Mouse (Mus musculus): ENCODE data around the gene Mylk. TPM values are rescaled to one million over a fixed set of nuclear protein-coding genes. Genes with fewer than 3 reads are reported as not detected.
"Not testable (repeated sequence)": the region's sequence is repeated elsewhere in the genome, so short reads cannot be mapped to it uniquely, and the experiment has no call there.

The Mylk gene
- polyA plus RNA-seq, 1 experiment from 2014 or later, result 3.9 TPM

- H3K27me3 ChIP-seq (ENCODE audit: control insufficient read depth, insufficient read depth, low read length); H3K9ac ChIP-seq (ENCODE audit: low read length); DNase-seq (ENCODE audit: low spot score); ATAC-seq (ENCODE audit: insufficient read depth, low FRiP score, low TSS enrichment); H3K9me3 ChIP-seq (ENCODE audit: control insufficient read depth, low read length); H3K4me1 ChIP-seq (ENCODE audit: control insufficient read depth, insufficient read depth, low read length); H3K4me3 ChIP-seq (ENCODE audit: low read depth, low read length); H3K4me2 ChIP-seq (ENCODE audit: low read depth); H3K27ac ChIP-seq (ENCODE audit: low read depth, low read length); H3K36me3 ChIP-seq (ENCODE audit: control insufficient read depth, insufficient read depth, low read length): not testable (repeated sequence)
Measured at GRCm38 (mm10) chr16:34813161-34813560, 68.2 kb downstream of the Mylk start.

GRCm38 (mm10) chr16:34813570-34813969, 68.6 kb downstream of the Mylk start:
- Histone ChIP-seq H3K9me3 (ENCODE audit: control insufficient read depth, low read length) (no peaks in the 10 kb centered on the region), H3K9ac (ENCODE audit: low read length) (no peak overlapping the region), H3K4me1 (ENCODE audit: control insufficient read depth, insufficient read depth, low read length) (no peaks in the 10 kb centered on the region; the same call in 1 of the 2 replicates), H3K4me2 (ENCODE audit: low read depth) (no peak overlapping the region), H3K36me3 (ENCODE audit: control insufficient read depth, insufficient read depth, low read length) (no peaks in the 10 kb centered on the region), H3K27ac (ENCODE audit: low read depth, low read length) (no peak overlapping the region), H3K4me3 (ENCODE audit: low read depth, low read length) (no peak overlapping the region), H3K27me3 (ENCODE audit: control insufficient read depth, insufficient read depth, low read length) (no peaks in the 10 kb centered on the region)
- 85% methylated on average over 3 of the region's 3 CpGs for WGBS
- ATAC-seq (ENCODE audit: insufficient read depth, low FRiP score, low TSS enrichment), result no peak
- no peak for DNase-seq (ENCODE audit: low spot score)

DNA sequence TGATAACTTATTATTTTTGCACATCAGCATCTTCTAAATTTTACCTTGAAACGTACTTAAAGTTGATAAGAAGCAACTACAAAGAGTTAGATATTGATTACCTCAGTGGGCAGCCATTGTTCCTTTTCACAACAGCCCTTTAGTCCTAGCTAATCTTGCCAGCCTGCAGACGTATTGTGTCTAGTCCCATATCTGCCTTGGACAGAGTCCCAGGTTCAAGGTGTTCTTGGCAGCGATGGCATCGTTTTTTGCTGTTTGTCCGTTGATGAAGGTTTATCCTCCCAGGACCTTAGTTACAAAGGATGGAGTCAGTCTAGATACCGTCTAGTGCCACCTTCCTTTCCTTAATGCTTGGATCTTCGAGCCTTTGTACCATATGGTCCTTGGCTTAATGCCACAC, 69.6 kb downstream of the Mylk start:
- H3K27me3 ChIP-seq (ENCODE audit: control insufficient read depth, insufficient read depth, low read length), result no peaks in the 10 kb centered on the region
- no peak overlapping the region for H3K4me3 ChIP-seq (ENCODE audit: low read depth, low read length)
- H3K4me2 ChIP-seq (ENCODE audit: low read depth), result no peak overlapping the region
- no peak overlapping the region for H3K27ac ChIP-seq (ENCODE audit: low read depth, low read length)
- H3K9me3 ChIP-seq (ENCODE audit: control insufficient read depth, low read length), result no peaks in the 10 kb centered on the region
- no peak overlapping the region for H3K9ac ChIP-seq (ENCODE audit: low read length)
- H3K36me3 ChIP-seq (ENCODE audit: control insufficient read depth, insufficient read depth, low read length), result no peaks in the 10 kb centered on the region
- DNase-seq (ENCODE audit: low spot score) (no peak), ATAC-seq (ENCODE audit: insufficient read depth, low FRiP score, low TSS enrichment) (no peak)
- 91% methylated on average over 7 of the region's 7 CpGs for WGBS
- no peaks in the 10 kb centered on the region for H3K4me1 ChIP-seq (ENCODE audit: control insufficient read depth, insufficient read depth, low read length)

DNA sequence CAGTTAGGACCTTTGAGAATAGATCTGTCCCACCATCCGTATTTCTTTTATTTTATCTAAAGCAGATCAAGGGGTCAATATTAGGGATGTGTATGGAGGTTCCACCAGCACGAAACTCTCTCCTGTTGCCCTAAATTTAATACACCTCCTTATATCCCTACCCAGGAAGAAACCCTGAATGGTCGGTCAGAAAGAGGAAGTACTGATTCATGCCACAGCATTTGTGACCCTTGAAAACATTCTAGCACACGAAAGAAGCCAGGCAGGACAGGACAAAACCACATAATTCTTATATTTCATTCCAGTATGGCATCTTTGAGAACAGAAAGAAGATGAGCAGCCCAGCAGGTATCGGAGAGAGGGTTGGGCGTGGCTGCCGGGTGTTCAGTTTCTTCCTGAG, 71.5 kb downstream of the Mylk start:
- Histone ChIP-seq H3K9ac (ENCODE audit: low read length) (no peak overlapping the region), H3K27ac (ENCODE audit: low read depth, low read length) (no peak overlapping the region), H3K27me3 (ENCODE audit: control insufficient read depth, insufficient read depth, low read length) (no peaks in the 10 kb centered on the region), H3K4me3 (ENCODE audit: low read depth, low read length) (no peak overlapping the region), H3K4me1 (ENCODE audit: control insufficient read depth, insufficient read depth, low read length) (no peaks in the 10 kb centered on the region), H3K9me3 (ENCODE audit: control insufficient read depth, low read length) (no peaks in the 10 kb centered on the region), H3K4me2 (ENCODE audit: low read depth) (no peak overlapping the region), H3K36me3 (ENCODE audit: control insufficient read depth, insufficient read depth, low read length) (no peaks in the 10 kb centered on the region)
- DNase-seq (ENCODE audit: low spot score), result no peak
- ATAC-seq (ENCODE audit: insufficient read depth, low FRiP score, low TSS enrichment), result no peak
- WGBS, result 92% methylated on average over 7 of the region's 7 CpGs

DNA sequence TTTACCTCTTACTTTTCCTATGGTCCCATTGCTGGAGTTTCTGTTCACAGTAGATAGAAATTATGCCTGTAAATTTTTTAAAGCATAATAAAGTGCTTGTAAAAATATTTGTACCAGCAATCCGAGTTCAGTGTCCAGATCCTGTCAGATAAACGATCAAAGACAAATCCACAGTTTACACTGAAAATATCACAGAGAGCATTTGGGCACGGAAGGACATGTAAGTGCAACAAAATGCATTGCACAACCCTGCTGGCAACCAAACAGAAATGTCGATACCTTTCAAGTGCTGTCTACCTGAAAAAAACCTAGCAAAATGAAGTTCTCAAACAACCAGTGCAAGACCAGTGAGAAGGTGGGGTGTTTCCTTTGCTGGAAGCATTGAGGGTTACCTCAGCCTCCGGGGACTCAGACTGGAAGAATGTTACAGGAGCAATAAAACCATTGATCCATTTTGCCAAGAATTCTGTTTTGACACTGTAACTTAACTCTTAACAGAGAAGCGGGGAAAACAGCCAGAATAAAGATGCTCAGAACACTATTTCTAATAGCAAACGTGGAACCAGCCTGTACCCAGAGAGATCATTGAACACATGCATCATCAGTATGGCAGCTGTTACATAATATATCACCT, 80.2 kb downstream of the Mylk start:
- H3K27ac ChIP-seq (ENCODE audit: low read depth, low read length), result no peak overlapping the region
- H3K36me3 ChIP-seq (ENCODE audit: control insufficient read depth, insufficient read depth, low read length), result no peaks in the 10 kb centered on the region
- H3K4me1 ChIP-seq (ENCODE audit: control insufficient read depth, insufficient read depth, low read length), result no peaks in the 10 kb centered on the region
- no peak overlapping the region for H3K4me2 ChIP-seq (ENCODE audit: low read depth)
- ATAC-seq (ENCODE audit: insufficient read depth, low FRiP score, low TSS enrichment) (no peak), DNase-seq (ENCODE audit: low spot score) (no peak)
- H3K27me3 ChIP-seq (ENCODE audit: control insufficient read depth, insufficient read depth, low read length), result no peaks in the 10 kb centered on the region
- WGBS, result 74% methylated on average over 7 of the region's 7 CpGs
- H3K9ac ChIP-seq (ENCODE audit: low read length), result no peak overlapping the region
- H3K9me3 ChIP-seq (ENCODE audit: control insufficient read depth, low read length), result no peaks in the 10 kb centered on the region
- no peak overlapping the region for H3K4me3 ChIP-seq (ENCODE audit: low read depth, low read length)

DNA sequence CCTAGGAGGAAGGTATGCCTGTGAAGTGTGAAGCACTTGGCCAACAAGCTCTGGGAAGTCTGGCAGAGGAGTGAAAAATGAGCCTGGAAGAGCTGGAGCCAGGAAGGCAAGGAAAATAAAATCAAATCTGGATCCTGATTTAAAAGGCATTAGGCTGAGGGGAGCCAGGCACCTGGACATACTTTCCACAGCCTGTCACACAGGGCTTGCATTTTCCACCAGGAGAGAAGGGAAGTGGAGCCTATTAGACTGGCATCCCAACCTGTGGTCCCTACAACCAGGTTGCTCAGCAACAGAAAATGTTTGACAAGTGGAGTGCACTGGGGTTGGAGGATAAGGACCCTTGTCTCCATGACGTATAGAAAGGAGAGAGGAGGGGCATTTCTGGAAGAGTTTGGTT, 89.5 kb downstream of the Mylk start:
- Histone ChIP-seq H3K9me3 (ENCODE audit: control insufficient read depth, low read length) (no peaks in the 10 kb centered on the region), H3K4me3 (ENCODE audit: low read depth, low read length) (no peak overlapping the region), H3K4me1 (ENCODE audit: control insufficient read depth, insufficient read depth, low read length) (no peaks in the 10 kb centered on the region), H3K36me3 (ENCODE audit: control insufficient read depth, insufficient read depth, low read length) (no peaks in the 10 kb centered on the region), H3K27ac (ENCODE audit: low read depth, low read length) (no peak overlapping the region), H3K27me3 (ENCODE audit: control insufficient read depth, insufficient read depth, low read length) (no peaks in the 10 kb centered on the region), H3K4me2 (ENCODE audit: low read depth) (no peak overlapping the region), H3K9ac (ENCODE audit: low read length) (no peak overlapping the region)
- WGBS, result 59% methylated on average over 1 of the region's 1 CpGs
- DNase-seq (ENCODE audit: low spot score), result no peak
- no peak for ATAC-seq (ENCODE audit: insufficient read depth, low FRiP score, low TSS enrichment)

- no peak for ATAC-seq (ENCODE audit: insufficient read depth, low FRiP score, low TSS enrichment)
- no peaks in the 10 kb centered on the region for H3K9me3 ChIP-seq (ENCODE audit: control insufficient read depth, low read length)
- no peak for DNase-seq (ENCODE audit: low spot score)
- no peaks in the 10 kb centered on the region for H3K4me1 ChIP-seq (ENCODE audit: control insufficient read depth, insufficient read depth, low read length)
- H3K27me3 ChIP-seq (ENCODE audit: control insufficient read depth, insufficient read depth, low read length), result no peaks in the 10 kb centered on the region
- no peak overlapping the region for H3K4me3 ChIP-seq (ENCODE audit: low read depth, low read length)
- no peaks in the 10 kb centered on the region for H3K36me3 ChIP-seq (ENCODE audit: control insufficient read depth, insufficient read depth, low read length)
- WGBS, result 85% methylated on average over 7 of the region's 7 CpGs
- H3K9ac ChIP-seq (ENCODE audit: low read length), result no peak overlapping the region
- H3K27ac ChIP-seq (ENCODE audit: low read depth, low read length), result no peak overlapping the region
- no peak overlapping the region for H3K4me2 ChIP-seq (ENCODE audit: low read depth)
Measured at GRCm38 (mm10) chr16:34839004-34839703, 94.1 kb downstream of the Mylk start.

DNA sequence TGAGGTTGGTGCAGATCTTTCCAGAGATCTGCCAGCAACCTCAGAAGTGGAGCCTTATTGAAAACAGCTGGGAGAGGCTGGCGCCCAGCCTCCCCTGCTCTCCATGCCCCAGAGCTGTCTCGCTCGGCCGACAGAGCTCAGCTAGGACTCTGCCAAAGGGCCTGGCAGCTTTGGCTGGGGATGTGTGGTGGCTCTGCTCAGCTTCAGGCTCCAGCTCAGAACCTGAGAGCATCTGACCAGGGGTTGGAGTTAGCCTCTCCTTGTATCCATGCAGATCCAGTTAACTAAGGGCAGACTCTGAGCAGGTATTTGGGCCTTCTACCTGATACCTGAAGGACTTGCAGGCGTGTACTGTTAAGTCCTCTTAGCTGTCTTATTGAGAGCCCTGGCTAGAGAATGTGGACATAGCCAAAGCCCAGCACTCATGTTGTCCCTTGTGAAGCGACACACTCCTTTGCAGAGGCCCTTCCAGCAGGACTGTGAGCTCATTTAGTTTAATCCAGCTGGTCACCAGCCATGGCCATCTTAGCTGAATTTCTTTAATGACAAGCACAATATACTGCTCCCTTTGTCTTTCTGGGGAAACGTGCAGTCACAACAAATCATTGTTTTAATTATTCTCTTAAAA, 94.8 kb downstream of the Mylk start:
- WGBS, result 83% methylated on average over 7 of the region's 7 CpGs
- Histone ChIP-seq H3K4me1 (ENCODE audit: control insufficient read depth, insufficient read depth, low read length) (no peaks in the 10 kb centered on the region), H3K9ac (ENCODE audit: low read length) (no peak overlapping the region), H3K36me3 (ENCODE audit: control insufficient read depth, insufficient read depth, low read length) (no peaks in the 10 kb centered on the region), H3K4me3 (ENCODE audit: low read depth, low read length) (no peak overlapping the region), H3K4me2 (ENCODE audit: low read depth) (no peak overlapping the region), H3K27me3 (ENCODE audit: control insufficient read depth, insufficient read depth, low read length) (no peaks in the 10 kb centered on the region), H3K27ac (ENCODE audit: low read depth, low read length) (no peak overlapping the region), H3K9me3 (ENCODE audit: control insufficient read depth, low read length) (no peaks in the 10 kb centered on the region)
- no peak for DNase-seq (ENCODE audit: low spot score)
- ATAC-seq (ENCODE audit: insufficient read depth, low FRiP score, low TSS enrichment), result no peak

- Histone ChIP-seq H3K9ac (ENCODE audit: low read length) (no peak overlapping the region), H3K4me1 (ENCODE audit: control insufficient read depth, insufficient read depth, low read length) (no peaks in the 10 kb centered on the region), H3K4me2 (ENCODE audit: low read depth) (no peak overlapping the region), H3K36me3 (ENCODE audit: control insufficient read depth, insufficient read depth, low read length) (no peaks in the 10 kb centered on the region), H3K9me3 (ENCODE audit: control insufficient read depth, low read length) (no peaks in the 10 kb centered on the region), H3K4me3 (ENCODE audit: low read depth, low read length) (no peak overlapping the region), H3K27ac (ENCODE audit: low read depth, low read length) (no peak overlapping the region), H3K27me3 (ENCODE audit: control insufficient read depth, insufficient read depth, low read length) (no peaks in the 10 kb centered on the region)
- WGBS, result 79% methylated on average over 6 of the region's 6 CpGs
- no peak for DNase-seq (ENCODE audit: low spot score)
- no peak for ATAC-seq (ENCODE audit: insufficient read depth, low FRiP score, low TSS enrichment)
Measured at GRCm38 (mm10) chr16:34844783-34845182, 99.8 kb downstream of the Mylk start.

All from neural tube, embryonic 11.5 days (tissue).